Mouse (Mus musculus): ENCODE measurements around the gene Kbtbd12.

GRCm38 (mm10) chr6:88517701-88518403 lies 119.9 kb downstream of the Kbtbd12 start:
- no peak for TF ChIP-seq CTCF (IDR thresholded peaks at IDR 0.05; ENCODE audit: control insufficient read depth, insufficient read depth, low read length)
- no peak for TF ChIP-seq POLR2A (IDR thresholded peaks at IDR 0.05; ENCODE audit: borderline replicate concordance, control insufficient read depth, low read depth, low read length)

All from bone marrow, adult 2 months (tissue).